Mouse (Mus musculus): ENCODE measurements around the gene Zfp276.
A peak's percentile ranks its signal among the peaks of the same experiment; 100 is the strongest.
"Not testable (repeated sequence)": the region's sequence is repeated elsewhere in the genome, so short reads cannot be mapped to it uniquely, and the experiment has no call there.

Gene Zfp276

GRCm38 (mm10) chr8:123254099-123254885 lies at the start of gene Zfp276, which contains the start of gene Vps9d1:
Gene Zfp276, plus strand, starts transcription at chr8:123254195.
Gene Vps9d1, minus strand, starts transcription at chr8:123254348.
- DNase-seq (ENCODE audit: low spot score) = peak; percentile 85

GRCm38 (mm10) chr8:123211876-123212275 lies 42.1 kb upstream of the Zfp276 start:
- DNase-seq (ENCODE audit: low spot score) = no peak

GRCm38 (mm10) chr8:123212321-123213117 lies 41.5 kb upstream of the Zfp276 start, which contains the start of the genes Chmp1a and Spata33:
Gene Chmp1a, minus strand, starts transcription at chr8:123212763.
Gene Spata33, plus strand, starts transcription at chr8:123212832.
- peak; percentile 99 for DNase-seq (ENCODE audit: low spot score)

GRCm38 (mm10) chr8:123213118-123213772 lies 40.8 kb upstream of the Zfp276 start:
- DNase-seq (ENCODE audit: low spot score) = no peak

GRCm38 (mm10) chr8:123215430-123215829 lies 38.6 kb upstream of the Zfp276 start:
- DNase-seq (ENCODE audit: low spot score) = no peak

- no peak for DNase-seq (ENCODE audit: low spot score)
Observed at GRCm38 (mm10) chr8:123220917-123221316, 33.1 kb upstream of the Zfp276 start.

- peak; percentile 95 for DNase-seq (ENCODE audit: low spot score)
Observed at GRCm38 (mm10) chr8:123224278-123225266, 29.4 kb upstream of the Zfp276 start, which contains the start of gene Cdk10. Gene Cdk10, plus strand, starts transcription at chr8:123224842.

- DNase-seq (ENCODE audit: low spot score) = no peak
Observed at GRCm38 (mm10) chr8:123228416-123228815, 25.6 kb upstream of the Zfp276 start.

- DNase-seq (ENCODE audit: low spot score) = not testable (repeated sequence)
Observed at GRCm38 (mm10) chr8:123230326-123230725, 23.7 kb upstream of the Zfp276 start.

GRCm38 (mm10) chr8:123231742-123232141 lies 22.3 kb upstream of the Zfp276 start:
- peak; percentile 55 for DNase-seq (ENCODE audit: low spot score)

- no peak for DNase-seq (ENCODE audit: low spot score)
Observed at GRCm38 (mm10) chr8:123232553-123232952, 21.4 kb upstream of the Zfp276 start.

GRCm38 (mm10) chr8:123233300-123233699 lies 20.7 kb upstream of the Zfp276 start:
- DNase-seq (ENCODE audit: low spot score) = no peak

GRCm38 (mm10) chr8:123233760-123234159 lies 20.2 kb upstream of the Zfp276 start:
- DNase-seq (ENCODE audit: low spot score) = no peak

GRCm38 (mm10) chr8:123234918-123235519 lies 19.0 kb upstream of the Zfp276 start:
- DNase-seq (ENCODE audit: low spot score) = peak; percentile 46

GRCm38 (mm10) chr8:123235520-123236497 lies 18.2 kb upstream of the Zfp276 start, which contains the start of gene Spata2l:
Gene Spata2l, minus strand, starts transcription at chr8:123236233.
- DNase-seq (ENCODE audit: low spot score) = peak; percentile 89

GRCm38 (mm10) chr8:123239398-123239797 lies 14.6 kb upstream of the Zfp276 start:
- no peak for DNase-seq (ENCODE audit: low spot score)

- DNase-seq (ENCODE audit: low spot score) = no peak
Observed at GRCm38 (mm10) chr8:123242107-123242923, 11.7 kb upstream of the Zfp276 start.

GRCm38 (mm10) chr8:123243053-123243452 lies 10.9 kb upstream of the Zfp276 start:
- no peak for DNase-seq (ENCODE audit: low spot score)
